Mouse (Mus musculus): Measurements from ENCODE around the gene Utrn.

DNA sequence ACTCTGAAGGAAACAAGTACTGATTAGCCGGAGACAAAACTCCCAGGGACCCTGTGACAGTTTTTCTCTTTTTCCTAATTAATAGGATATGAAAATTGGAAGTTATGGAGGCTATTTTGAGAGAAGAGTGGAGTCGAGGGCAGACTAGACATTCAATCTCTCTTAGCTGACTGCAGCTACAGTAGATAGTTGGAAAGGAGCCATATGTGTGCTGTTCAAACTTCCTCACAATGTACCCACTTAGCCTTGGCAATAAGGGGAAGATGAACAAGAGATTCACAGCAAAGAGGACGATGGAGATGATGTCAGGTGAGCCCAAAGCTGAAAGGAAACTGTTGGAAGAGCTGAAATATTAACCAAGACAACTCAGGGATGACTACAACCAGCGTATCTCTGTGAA is 304.7 kb downstream of the Utrn start:
- no peak for TF ChIP-seq EP300 (IDR thresholded peaks at IDR 0.05; ENCODE audit: low read depth)
- no peak for TF ChIP-seq CTCF (IDR thresholded peaks at IDR 0.05; ENCODE audit: low read depth)
